Mouse (Mus musculus): Measurements from ENCODE around the gene Coro1c.

DNA sequence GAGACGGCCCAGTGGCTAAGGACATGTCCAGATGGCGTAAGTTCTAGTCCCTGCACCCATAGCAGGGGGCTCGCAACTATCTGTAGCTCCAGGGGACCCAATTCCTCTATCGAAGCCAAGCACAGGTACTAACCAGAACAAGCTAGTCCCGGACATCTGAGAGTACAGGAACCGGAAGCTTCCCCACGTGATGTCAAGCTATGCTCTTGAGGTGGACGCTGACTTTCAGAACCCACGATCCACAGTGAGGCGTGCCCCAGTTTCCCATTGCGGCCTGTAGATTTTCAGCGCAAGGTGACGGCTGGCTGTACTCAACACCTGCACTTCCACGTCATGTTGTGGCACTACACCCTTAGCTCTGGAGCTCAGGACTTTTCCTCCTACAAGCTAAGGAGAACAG, 27.4 kb downstream of the Coro1c start:
- no peak for TF ChIP-seq POLR2AphosphoS2 (IDR thresholded peaks at IDR 0.05; ENCODE audit: low read length)
- TF ChIP-seq GATA1 (IDR thresholded peaks at IDR 0.05; ENCODE audit: low read depth, low read length), result no peak
- no peak for TF ChIP-seq CTCF (IDR thresholded peaks at IDR 0.05 in 2 of 3, conservative IDR thresholded peaks at IDR 0.05 in 1 of 3; ENCODE audit: control insufficient read depth in 1 of 3, insufficient read depth in 1 of 3, low read depth in 2 of 3, low read length in 3 of 3, poor library complexity in 1 of 3, severe bottlenecking in 1 of 3)
- TF ChIP-seq ZC3H11A (IDR thresholded peaks at IDR 0.05; ENCODE audit: low read depth, low read length), result no peak
- no peak for TF ChIP-seq USF1 (IDR thresholded peaks at IDR 0.05; ENCODE audit: low read depth, low read length)
- TF ChIP-seq POLR2A (IDR thresholded peaks at IDR 0.05; ENCODE audit: control insufficient read depth in 1 of 2, insufficient read depth in 1 of 2, low read depth in 1 of 2, low read length in 2 of 2, poor library complexity in 1 of 2), result no peak

All from MEL (cell line).